Mouse (Mus musculus) liver, embryonic 15.5 days (tissue): ENCODE data around the gene Fbxl5. TPM values are rescaled to one million over a fixed set of nuclear protein-coding genes. Genes with fewer than 3 reads are reported as not detected.

Experiments used
- ATAC-seq: fragments of 200-750 bp; cut with Nextera tagmentation; 2 replicates; pipeline ENCODE4 v1.8.0; 2017; ENCODE audit warnings: moderate number of reproducible peaks, mild to moderate bottlenecking, moderate library complexity; ENCODE audit not compliant: insufficient read depth
- H3K27ac ChIP-seq: fragments of 300-500 bp; sonication (generic); replicated peaks from 2 replicates; pipeline ENCODE4 v1.5.1; 2015; ENCODE audit warnings: mild to moderate bottlenecking, inconsistent platforms
- H3K27me3 ChIP-seq: fragments of 300-500 bp; sonication (generic); 2 replicates; pipeline ENCODE4 v1.6.1; 2015; ENCODE audit warnings: mild to moderate bottlenecking, inconsistent platforms
- H3K36me3 ChIP-seq: fragments of 300-500 bp; sonication (generic); replicated peaks from 2 replicates; pipeline ENCODE4 v1.6.1; 2015; ENCODE audit warnings: moderate library complexity, mild to moderate bottlenecking, inconsistent platforms
- H3K4me1 ChIP-seq: fragments of 300-500 bp; sonication (generic); replicated peaks from 2 replicates; pipeline ENCODE4 v1.6.1; 2015; ENCODE audit warnings: inconsistent platforms
- H3K4me2 ChIP-seq: fragments of 300-500 bp; sonication (generic); 2 replicates; pipeline ENCODE4 v1.6.1; 2015; ENCODE audit warnings: moderate library complexity, mild to moderate bottlenecking, inconsistent platforms
- H3K4me3 ChIP-seq: fragments of 300-500 bp; sonication (generic); replicated peaks from 2 replicates; pipeline ENCODE4 v1.5.1; 2015; ENCODE audit warnings: mild to moderate bottlenecking, inconsistent platforms
- H3K9ac ChIP-seq: fragments of 300-500 bp; sonication (generic); 2 replicates; pipeline ENCODE4 v1.6.1; 2015; ENCODE audit warnings: moderate library complexity, mild to moderate bottlenecking, inconsistent platforms
- H3K9me3 ChIP-seq: fragments of 300-500 bp; sonication (generic); replicated peaks from 2 replicates; pipeline ENCODE4 v1.6.1; 2016; ENCODE audit warnings: inconsistent platforms
- WGBS: fragments of 180-500 bp; shearing (Covaris S2); methylation state at CpG from one replicate; pipeline ENCODE4 v1.1.7; 2015; ENCODE audit warnings: mixed read lengths; ENCODE audit not compliant: insufficient replicate concordance; 5-methylcytosine and 5-hydroxymethylcytosine counted together
- polyA plus RNA-seq: library from polyadenylated mRNA; unstranded; fragments of >200 nt; fragmentation: Nextera tagmentation; extraction: Ambion mirVana; gene quantifications from 2 replicates; pipeline ENCODE4 v1.2.1, GENCODE M21; 2015

Gene Fbxl5
- polyA plus RNA-seq, 1 experiment from 2014 or later: 18.7 TPM

DNA sequence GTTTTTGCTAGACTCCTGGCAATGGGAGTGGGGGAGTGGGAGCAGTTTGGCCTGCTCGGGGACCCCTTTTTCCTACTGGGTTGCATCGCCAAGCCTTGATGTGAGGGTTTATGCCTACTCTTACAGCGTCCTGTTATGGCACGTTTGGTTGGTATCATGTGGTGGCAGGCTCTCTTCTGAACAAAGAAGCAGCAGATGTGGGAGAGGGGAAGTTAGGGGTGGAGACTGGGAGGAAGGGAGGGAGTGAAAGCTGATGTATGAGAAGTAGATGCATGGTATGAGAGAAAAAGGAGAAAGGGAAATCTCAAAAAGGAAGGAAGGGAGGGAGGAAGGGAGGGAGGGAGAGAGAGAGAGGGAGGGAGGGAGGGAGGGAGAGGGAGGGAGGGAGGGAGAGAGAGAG is 14.5 kb downstream of the Fbxl5 start:
- peaks cover 7% of the 10 kb centered on the region for H3K27me3 ChIP-seq
- WGBS: 48% methylated on average over 4 of the region's 4 CpGs
- no peaks in the 10 kb centered on the region for H3K9me3 ChIP-seq
- H3K4me2 ChIP-seq: no peak overlapping the region
- no peak overlapping the region for H3K4me3 ChIP-seq
- no peak overlapping the region for H3K27ac ChIP-seq
- ATAC-seq: no peak
- H3K36me3 ChIP-seq: no peaks in the 10 kb centered on the region
- H3K4me1 ChIP-seq: no peaks in the 10 kb centered on the region
- no peak overlapping the region for H3K9ac ChIP-seq

- Histone ChIP-seq H3K36me3 (no peaks in the 10 kb centered on the region), H3K4me2 (no peak overlapping the region), H3K9me3 (no peaks in the 10 kb centered on the region), H3K9ac (no peak overlapping the region), H3K4me3 (no peak overlapping the region), H3K27ac (no peak overlapping the region), H3K27me3 (peaks cover 7% of the 10 kb centered on the region), H3K4me1 (no peaks in the 10 kb centered on the region)
- WGBS: 77% methylated on average over 7 of the region's 7 CpGs
- no peak for ATAC-seq
These were observed 15.1 kb downstream of the Fbxl5 start for GRCm38 (mm10) chr5:43806340-43806739.

DNA sequence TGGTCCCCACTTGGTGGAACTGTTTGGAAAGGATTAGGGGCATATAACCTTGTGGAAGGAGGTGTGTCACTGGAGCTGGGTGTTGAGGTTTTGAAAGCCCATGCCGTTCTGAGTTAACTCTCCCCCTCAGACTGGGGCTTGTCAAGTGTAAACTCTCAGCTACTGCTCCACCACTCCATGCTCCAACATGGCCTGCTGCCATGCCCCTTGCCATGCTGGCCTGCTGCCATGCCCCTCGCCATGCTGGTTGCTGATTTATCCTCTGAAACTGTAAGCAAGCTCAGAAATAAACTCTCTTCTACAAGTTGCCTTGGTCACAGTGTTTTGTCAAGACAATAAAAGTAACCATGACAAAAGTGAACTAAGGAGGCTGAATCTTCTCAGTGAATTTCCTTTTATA is 16.0 kb downstream of the Fbxl5 start:
- Histone ChIP-seq H3K36me3 (no peaks in the 10 kb centered on the region), H3K27ac (no peak overlapping the region), H3K27me3 (peaks cover 7% of the 10 kb centered on the region), H3K9ac (no peak overlapping the region), H3K9me3 (no peaks in the 10 kb centered on the region), H3K4me1 (peaks cover 2% of the 10 kb centered on the region; the same call in 1 of the 2 replicates), H3K4me3 (no peak overlapping the region), H3K4me2 (no peak overlapping the region)
- WGBS: 58% methylated on average over 2 of the region's 2 CpGs
- no peak for ATAC-seq

GRCm38 (mm10) chr5:43801798-43802197 is 19.6 kb downstream of the Fbxl5 start:
- H3K27me3 ChIP-seq: no peaks in the 10 kb centered on the region
- no peak overlapping the region for H3K4me2 ChIP-seq
- H3K9me3 ChIP-seq: no peaks in the 10 kb centered on the region
- H3K4me1 ChIP-seq: peaks cover 5% of the 10 kb centered on the region; the same call in 1 of the 2 replicates
- H3K27ac ChIP-seq: no peak overlapping the region
- no peak for ATAC-seq
- no peak overlapping the region for H3K4me3 ChIP-seq
- no peaks in the 10 kb centered on the region for H3K36me3 ChIP-seq
- 62% methylated on average over 4 of the region's 4 CpGs for WGBS
- H3K9ac ChIP-seq: no peak overlapping the region

DNA sequence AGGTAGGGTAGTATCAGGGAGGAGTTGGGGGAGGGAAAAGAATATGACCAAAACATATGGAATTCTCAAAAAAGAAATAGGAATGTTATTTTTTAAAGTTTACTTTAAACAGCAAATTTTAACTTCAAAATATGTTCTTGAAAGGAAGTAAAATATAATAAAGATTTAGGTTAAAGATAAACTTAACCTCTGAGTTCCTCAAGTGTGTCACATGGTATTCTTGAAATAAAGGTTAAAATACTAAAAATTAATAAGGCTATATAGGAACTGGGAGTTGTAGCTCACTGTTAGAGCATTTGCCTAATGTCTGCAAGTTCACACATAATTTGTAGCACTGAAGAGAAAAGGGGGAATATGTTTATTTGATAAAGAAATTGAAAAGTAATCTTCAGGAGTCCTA is 20.2 kb downstream of the Fbxl5 start:
- Histone ChIP-seq H3K9ac (no peak overlapping the region), H3K27me3 (no peaks in the 10 kb centered on the region), H3K36me3 (no peaks in the 10 kb centered on the region), H3K4me3 (no peak overlapping the region), H3K4me2 (no peak overlapping the region), H3K4me1 (peaks cover 5% of the 10 kb centered on the region; the same call in 1 of the 2 replicates), H3K27ac (no peak overlapping the region), H3K9me3 (no peaks in the 10 kb centered on the region)
- ATAC-seq: no peak

- peak; percentile 56 for ATAC-seq
- 37% methylated on average over 1 of the region's 1 CpGs for WGBS
- no peaks in the 10 kb centered on the region for H3K9me3 ChIP-seq
These were observed 20.7 kb downstream of the Fbxl5 start for GRCm38 (mm10) chr5:43800700-43801099.

DNA sequence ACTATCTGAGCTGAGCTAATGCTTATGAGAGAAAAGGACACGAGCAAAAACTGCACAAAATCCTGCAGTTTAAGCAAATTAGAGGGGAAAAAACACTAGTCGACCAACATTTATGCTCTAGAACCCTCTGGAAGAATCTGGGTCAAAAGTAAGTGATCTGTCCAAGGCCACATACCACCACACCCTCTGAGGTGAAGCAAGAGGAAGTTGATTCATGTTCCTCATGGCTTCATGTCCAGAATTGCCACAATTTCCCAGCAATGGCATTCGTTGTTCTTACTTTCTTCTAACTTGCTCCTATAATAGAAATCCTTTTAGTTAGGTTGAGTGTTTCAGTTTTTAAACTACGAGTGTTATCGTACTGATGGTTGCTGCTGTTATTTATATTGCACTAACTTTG is 21.9 kb downstream of the Fbxl5 start:
- Histone ChIP-seq H3K27me3 (no peaks in the 10 kb centered on the region), H3K4me1 (peaks cover 5% of the 10 kb centered on the region; the same call in 1 of the 2 replicates), H3K9ac (no peak overlapping the region), H3K36me3 (no peaks in the 10 kb centered on the region), H3K9me3 (no peaks in the 10 kb centered on the region), H3K4me3 (no peak overlapping the region), H3K27ac (no peak overlapping the region), H3K4me2 (no peak overlapping the region)
- WGBS: 43% methylated on average over 5 of the region's 5 CpGs
- no peak for ATAC-seq

More at GRCm38 (mm10) chr5:43800700-43801099, 20.7 kb downstream of the Fbxl5 start:
- H3K4me1 ChIP-seq: peaks cover 5% of the 10 kb centered on the region; the same call in 1 of the 2 replicates
- no peaks in the 10 kb centered on the region for H3K36me3 ChIP-seq
- no peak overlapping the region for H3K4me3 ChIP-seq
- H3K27ac ChIP-seq: no peak overlapping the region
- H3K27me3 ChIP-seq: no peaks in the 10 kb centered on the region
- H3K4me2 ChIP-seq: no peak overlapping the region
- no peak overlapping the region for H3K9ac ChIP-seq

GRCm38 (mm10) chr5:43792354-43792753 is 29.1 kb downstream of the Fbxl5 start:
- no peak overlapping the region for H3K4me2 ChIP-seq
- no peak overlapping the region for H3K9ac ChIP-seq
- no peaks in the 10 kb centered on the region for H3K9me3 ChIP-seq
- 40% methylated on average over 5 of the region's 5 CpGs for WGBS
- H3K27ac ChIP-seq: no peak overlapping the region
- H3K4me1 ChIP-seq: no peaks in the 10 kb centered on the region
- ATAC-seq: no peak
- no peaks in the 10 kb centered on the region for H3K27me3 ChIP-seq
- H3K36me3 ChIP-seq: no peaks in the 10 kb centered on the region
- no peak overlapping the region for H3K4me3 ChIP-seq

GRCm38 (mm10) chr5:43787976-43788752 is 33.3 kb downstream of the Fbxl5 start:
- no peaks in the 10 kb centered on the region for H3K36me3 ChIP-seq
- ATAC-seq: no peak; the same call in 1 of the 2 replicates
- no peaks in the 10 kb centered on the region for H3K27me3 ChIP-seq
- H3K4me1 ChIP-seq: no peaks in the 10 kb centered on the region
- no peak overlapping the region for H3K4me3 ChIP-seq
- no peak overlapping the region for H3K4me2 ChIP-seq
- 54% methylated on average over 9 of the region's 9 CpGs for WGBS
- H3K27ac ChIP-seq: no peak overlapping the region
- H3K9ac ChIP-seq: no peak overlapping the region
- no peaks in the 10 kb centered on the region for H3K9me3 ChIP-seq

GRCm38 (mm10) chr5:43786607-43787006 is 34.8 kb downstream of the Fbxl5 start:
- 69% methylated on average over 4 of the region's 4 CpGs for WGBS
- ATAC-seq: no peak

GRCm38 (mm10) chr5:43783996-43784395 is 37.4 kb downstream of the Fbxl5 start:
- H3K4me1 ChIP-seq: peaks cover 23% of the 10 kb centered on the region
- no peak overlapping the region for H3K4me2 ChIP-seq
- H3K9ac ChIP-seq: no peak overlapping the region
- no peak overlapping the region for H3K4me3 ChIP-seq
- no peaks in the 10 kb centered on the region for H3K9me3 ChIP-seq
- 61% methylated on average over 2 of the region's 2 CpGs for WGBS
- H3K27me3 ChIP-seq: no peaks in the 10 kb centered on the region
- no peak for ATAC-seq
- H3K27ac ChIP-seq: no peak overlapping the region
- no peaks in the 10 kb centered on the region for H3K36me3 ChIP-seq

More at GRCm38 (mm10) chr5:43786607-43787006, 34.8 kb downstream of the Fbxl5 start:
- no peak overlapping the region for H3K27ac ChIP-seq
- no peaks in the 10 kb centered on the region for H3K27me3 ChIP-seq
- no peak overlapping the region for H3K4me2 ChIP-seq
- no peaks in the 10 kb centered on the region for H3K36me3 ChIP-seq
- H3K9me3 ChIP-seq: no peaks in the 10 kb centered on the region
- H3K9ac ChIP-seq: no peak overlapping the region
- H3K4me1 ChIP-seq: peaks cover 7% of the 10 kb centered on the region
- H3K4me3 ChIP-seq: no peak overlapping the region
